Mouse (Mus musculus): ENCODE measurements around the gene Rcan1. TPM values are rescaled to one million over a fixed set of nuclear protein-coding genes. Genes with fewer than 3 reads are reported as not detected.

Gene Rcan1
- polyA plus RNA-seq, 1 experiment = 2.4 TPM

GRCm38 (mm10) chr16:92475093-92475860 is 4.6 kb upstream of the Rcan1 start:
- Histone ChIP-seq H3K4me1 (peaks cover 4% of the 10 kb centered on the region), H3K4me3 (replicated peaks) (no peak overlapping the region), H3K36me3 (replicated peaks; ENCODE audit: low read length) (no peaks in the 10 kb centered on the region), H3K27me3 (replicated peaks) (peaks cover 51% of the 10 kb centered on the region), H3K9me3 (peaks cover 11% of the 10 kb centered on the region)
- no peak for TF ChIP-seq GATA1 (IDR thresholded peaks at IDR 0.05; ENCODE audit: borderline replicate concordance, low read length)
- TF ChIP-seq FLI1 (IDR thresholded peaks at IDR 0.05; ENCODE audit: low read length) = no peak

DNA sequence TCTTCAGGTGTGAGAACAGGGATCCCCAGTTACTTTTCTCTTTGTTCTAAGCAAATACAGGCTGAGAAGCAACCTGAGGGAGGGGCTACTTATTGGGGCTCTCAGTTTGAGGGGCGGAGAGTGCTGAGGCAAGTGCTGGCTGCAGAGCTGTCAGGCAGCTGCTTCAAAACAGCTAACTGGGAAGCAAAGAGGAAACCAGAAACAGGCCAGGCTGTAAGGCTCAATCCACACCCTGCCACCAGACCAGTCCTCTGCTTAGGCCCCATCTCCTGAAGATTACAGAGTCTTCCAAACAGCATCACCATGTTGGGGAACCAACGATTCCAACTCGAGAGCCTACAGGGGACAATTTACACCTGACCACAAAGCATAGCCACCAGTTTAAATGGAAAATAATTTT is 2.2 kb upstream of the Rcan1 start:
- no peak for TF ChIP-seq GATA1 (IDR thresholded peaks at IDR 0.05; ENCODE audit: borderline replicate concordance, low read length)
- Histone ChIP-seq H3K4me1 (no peaks in the 10 kb centered on the region), H3K27me3 (replicated peaks) (peaks cover 39% of the 10 kb centered on the region), H3K4me3 (replicated peaks) (no peak overlapping the region), H3K36me3 (replicated peaks; ENCODE audit: low read length) (no peaks in the 10 kb centered on the region), H3K9me3 (peaks cover 11% of the 10 kb centered on the region)

DNA sequence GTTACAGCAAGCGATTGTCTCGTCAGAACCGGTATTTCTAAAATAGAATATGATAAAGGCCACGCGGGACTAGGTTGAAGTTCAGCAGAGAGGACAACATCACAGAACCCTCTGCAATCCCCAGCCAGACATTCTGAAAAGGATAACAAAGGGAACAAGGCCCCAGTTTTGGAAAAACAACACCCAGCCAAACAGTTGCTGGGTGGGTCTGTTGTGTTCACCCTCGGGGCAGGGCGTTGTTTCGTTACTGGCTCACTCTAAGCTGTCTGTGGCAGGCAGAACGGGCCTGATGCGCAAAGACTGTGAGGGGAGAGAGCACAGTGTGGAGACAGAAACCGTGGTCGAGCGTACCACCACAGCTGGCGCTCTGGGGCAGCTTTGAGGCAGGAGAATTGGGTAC is 2.2 kb downstream of the Rcan1 start:
- H3K4me1 ChIP-seq = peaks cover 22% of the 10 kb centered on the region
- no peak overlapping the region for H3K4me3 ChIP-seq (replicated peaks)
- TF ChIP-seq GATA1 (IDR thresholded peaks at IDR 0.05; ENCODE audit: borderline replicate concordance, low read length) (no peak), FLI1 (IDR thresholded peaks at IDR 0.05; ENCODE audit: low read length) (no peak)
- H3K27me3 ChIP-seq (replicated peaks) = peaks cover 26% of the 10 kb centered on the region
- no peaks in the 10 kb centered on the region for H3K36me3 ChIP-seq (replicated peaks; ENCODE audit: low read length)
- H3K9me3 ChIP-seq = peaks cover 2% of the 10 kb centered on the region

- TF ChIP-seq FLI1 (IDR thresholded peaks at IDR 0.05; ENCODE audit: low read length) (no peak), GATA1 (IDR thresholded peaks at IDR 0.05; ENCODE audit: borderline replicate concordance, low read length) (no peak)
- Histone ChIP-seq H3K4me3 (replicated peaks) (no peak overlapping the region), H3K36me3 (replicated peaks; ENCODE audit: low read length) (no peaks in the 10 kb centered on the region), H3K9me3 (no peaks in the 10 kb centered on the region), H3K4me1 (peaks cover 22% of the 10 kb centered on the region), H3K27me3 (replicated peaks) (peaks cover 30% of the 10 kb centered on the region)
These were observed 3.6 kb downstream of the Rcan1 start for GRCm38 (mm10) chr16:92467041-92467440.

DNA sequence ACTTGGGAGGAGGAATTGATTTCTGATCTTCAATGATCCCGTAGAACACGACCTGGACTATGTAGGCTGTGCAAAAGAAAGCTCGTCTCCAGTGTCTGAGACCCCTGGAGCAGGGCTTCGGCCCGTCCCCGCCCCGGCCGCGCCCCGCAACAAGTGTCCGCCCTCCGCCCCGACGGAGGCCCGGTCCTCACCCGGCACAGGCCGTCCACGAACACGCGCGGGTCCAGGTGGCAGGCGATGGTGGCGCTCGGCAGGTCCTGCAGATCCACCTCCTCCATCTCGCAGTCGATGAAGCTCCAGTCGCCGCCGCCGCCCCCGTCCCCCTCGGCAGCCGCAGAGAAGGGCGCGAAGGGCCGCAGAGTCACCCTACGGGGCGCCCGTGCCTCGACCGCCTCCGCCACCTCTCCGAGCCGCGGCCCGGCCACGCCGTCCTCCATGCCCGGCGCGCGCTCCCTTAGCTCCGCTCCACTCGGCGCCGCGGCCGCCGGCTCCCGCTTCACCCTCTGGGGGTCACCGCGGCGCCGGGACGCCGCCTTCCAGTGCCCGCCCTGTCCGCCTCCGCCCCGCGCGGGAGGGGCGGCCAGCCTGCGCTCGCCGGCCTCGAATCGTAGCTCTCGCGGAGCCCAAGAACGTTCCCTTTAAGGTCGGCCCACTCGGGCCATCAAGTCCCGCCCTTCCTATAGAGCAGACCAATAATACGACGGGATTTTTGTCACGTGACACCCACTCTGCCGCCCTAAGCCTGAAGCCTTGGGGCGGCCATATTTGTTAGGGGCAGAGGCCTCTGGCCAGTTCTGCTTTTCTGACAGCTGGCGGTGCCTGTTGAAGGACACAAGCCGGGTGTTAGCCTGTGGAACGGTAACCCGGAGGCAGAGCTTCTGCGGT is 4.8 kb downstream of the Rcan1 start:
- Histone ChIP-seq H3K4me1 (peaks cover 22% of the 10 kb centered on the region), H3K4me3 (replicated peaks) (peak overlapping the region; percentile 98), H3K9me3 (no peaks in the 10 kb centered on the region), H3K36me3 (replicated peaks; ENCODE audit: low read length) (no peaks in the 10 kb centered on the region), H3K27me3 (replicated peaks) (peaks cover 38% of the 10 kb centered on the region)
- no peak for TF ChIP-seq GATA1 (IDR thresholded peaks at IDR 0.05; ENCODE audit: borderline replicate concordance, low read length)
- TF ChIP-seq FLI1 (IDR thresholded peaks at IDR 0.05; ENCODE audit: low read length) = no peak

GRCm38 (mm10) chr16:92465226-92465625 is 5.4 kb downstream of the Rcan1 start:
- peaks cover 22% of the 10 kb centered on the region for H3K4me1 ChIP-seq
- no peaks in the 10 kb centered on the region for H3K9me3 ChIP-seq
- no peak for TF ChIP-seq FLI1 (IDR thresholded peaks at IDR 0.05; ENCODE audit: low read length)
- TF ChIP-seq GATA1 (IDR thresholded peaks at IDR 0.05; ENCODE audit: borderline replicate concordance, low read length) = no peak
- H3K36me3 ChIP-seq (replicated peaks; ENCODE audit: low read length) = no peaks in the 10 kb centered on the region
- H3K4me3 ChIP-seq (replicated peaks) = peak overlapping the region; percentile 98
- H3K27me3 ChIP-seq (replicated peaks) = peaks cover 36% of the 10 kb centered on the region

- peaks cover 22% of the 10 kb centered on the region for H3K4me1 ChIP-seq
These were observed 6.2 kb downstream of the Rcan1 start for GRCm38 (mm10) chr16:92464390-92464972.

DNA sequence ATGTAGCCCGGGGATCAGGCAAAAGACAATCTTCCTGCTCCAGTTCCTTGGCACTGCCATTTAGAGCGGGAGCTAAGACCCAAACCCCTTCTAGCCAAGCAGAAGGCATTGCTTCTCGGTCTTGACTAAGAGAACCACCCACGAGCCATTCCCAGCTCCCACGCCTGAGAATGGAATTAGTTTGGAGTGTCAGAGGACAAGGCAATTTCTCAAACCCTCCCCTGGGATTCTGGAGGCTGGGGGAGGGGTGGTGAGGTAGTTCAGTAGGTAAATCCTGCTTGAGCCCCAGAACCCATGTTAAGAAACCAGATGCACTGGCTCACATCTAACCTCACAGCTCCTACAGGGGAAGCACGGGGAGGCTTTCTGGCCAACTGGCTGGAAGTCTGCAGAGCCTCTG is 9.3 kb downstream of the Rcan1 start:
- H3K4me1 ChIP-seq = peaks cover 27% of the 10 kb centered on the region
- peaks cover 30% of the 10 kb centered on the region for H3K27me3 ChIP-seq (replicated peaks)
- TF ChIP-seq FLI1 (IDR thresholded peaks at IDR 0.05; ENCODE audit: low read length) (no peak), GATA1 (IDR thresholded peaks at IDR 0.05; ENCODE audit: borderline replicate concordance, low read length) (no peak)
- no peaks in the 10 kb centered on the region for H3K36me3 ChIP-seq (replicated peaks; ENCODE audit: low read length)
- H3K9me3 ChIP-seq = no peaks in the 10 kb centered on the region
- H3K4me3 ChIP-seq (replicated peaks) = no peak overlapping the region

More at GRCm38 (mm10) chr16:92464390-92464972, 6.2 kb downstream of the Rcan1 start:
- TF ChIP-seq FLI1 (IDR thresholded peaks at IDR 0.05; ENCODE audit: low read length) = no peak
- no peak for TF ChIP-seq GATA1 (IDR thresholded peaks at IDR 0.05; ENCODE audit: borderline replicate concordance, low read length)
- H3K9me3 ChIP-seq = no peaks in the 10 kb centered on the region
- peak overlapping the region; percentile 40 for H3K4me3 ChIP-seq (replicated peaks)
- no peaks in the 10 kb centered on the region for H3K36me3 ChIP-seq (replicated peaks; ENCODE audit: low read length)
- H3K27me3 ChIP-seq (replicated peaks) = peaks cover 33% of the 10 kb centered on the region

DNA sequence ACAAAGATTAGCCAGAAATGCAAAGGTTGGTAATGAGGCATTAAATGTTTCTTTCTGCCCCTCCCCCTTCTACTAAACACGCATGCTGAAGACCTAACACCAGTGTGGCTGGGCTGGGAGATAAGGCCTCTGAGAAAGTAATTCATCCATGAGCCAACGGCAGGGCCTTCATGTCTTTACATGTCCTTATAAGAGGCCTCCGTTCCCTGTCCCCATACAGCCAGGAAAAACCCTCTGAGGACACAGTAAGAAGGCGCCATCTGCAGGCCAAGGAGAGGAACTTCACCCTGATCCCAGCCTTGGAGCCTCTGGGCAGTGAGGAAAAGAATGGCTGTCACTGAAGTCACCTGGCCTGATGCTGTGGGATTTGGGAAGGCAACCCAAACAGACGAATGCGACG is 13.1 kb downstream of the Rcan1 start:
- TF ChIP-seq FLI1 (IDR thresholded peaks at IDR 0.05; ENCODE audit: low read length) = no peak
- no peak for TF ChIP-seq GATA1 (IDR thresholded peaks at IDR 0.05; ENCODE audit: borderline replicate concordance, low read length)
- Histone ChIP-seq H3K27me3 (replicated peaks) (peaks cover 14% of the 10 kb centered on the region), H3K4me1 (peaks cover 14% of the 10 kb centered on the region), H3K9me3 (no peaks in the 10 kb centered on the region), H3K36me3 (replicated peaks; ENCODE audit: low read length) (no peaks in the 10 kb centered on the region), H3K4me3 (replicated peaks) (no peak overlapping the region)
